Mouse (Mus musculus) embryonic fibroblast, embryonic 13.5 days (primary cell): ENCODE measurements around the gene Pbx4. TPM values are rescaled to one million over a fixed set of nuclear protein-coding genes. Genes with fewer than 3 reads are reported as not detected.

ENCODE experiments used
- H3K27ac ChIP-seq: 2 replicates; pipeline ENCODE4 v1.5.1; 2012; ENCODE audit warnings: low read length, control low read depth, inconsistent platforms; ENCODE audit not compliant: insufficient read depth
- H3K4me1 ChIP-seq: 2 replicates; pipeline ENCODE4 v1.6.1; 2011; ENCODE audit warnings: low read length; ENCODE audit not compliant: control insufficient read depth, insufficient read depth
- H3K4me3 ChIP-seq: 2 replicates; pipeline ENCODE4 v1.5.1; 2011; ENCODE audit warnings: mild to moderate bottlenecking, control low read depth, low read length; ENCODE audit not compliant: insufficient read depth
- CTCF ChIP-seq: IDR thresholded peaks from 2 replicates; pipeline ENCODE4 v1.5.1; 2011; ENCODE audit warnings: mild to moderate bottlenecking, control low read depth, low read length, moderate library complexity, borderline replicate concordance; ENCODE audit not compliant: insufficient read depth
- POLR2A ChIP-seq: IDR thresholded peaks from 2 replicates; pipeline ENCODE4 v1.6.1; 2011; ENCODE audit warnings: low read depth, mild to moderate bottlenecking, control low read depth, low read length, moderate library complexity
- polyA plus RNA-seq: library from polyadenylated mRNA; stranded (reverse); fragments of >200 nt; gene quantifications from 2 replicates; pipeline ENCODE4 v1.2.4, GENCODE M21; 2011; ENCODE audit warnings: low read depth; ENCODE audit not compliant: missing spikeins, insufficient read length

Gene Pbx4
- polyA plus RNA-seq, 1 experiment, result 3.6 TPM

DNA sequence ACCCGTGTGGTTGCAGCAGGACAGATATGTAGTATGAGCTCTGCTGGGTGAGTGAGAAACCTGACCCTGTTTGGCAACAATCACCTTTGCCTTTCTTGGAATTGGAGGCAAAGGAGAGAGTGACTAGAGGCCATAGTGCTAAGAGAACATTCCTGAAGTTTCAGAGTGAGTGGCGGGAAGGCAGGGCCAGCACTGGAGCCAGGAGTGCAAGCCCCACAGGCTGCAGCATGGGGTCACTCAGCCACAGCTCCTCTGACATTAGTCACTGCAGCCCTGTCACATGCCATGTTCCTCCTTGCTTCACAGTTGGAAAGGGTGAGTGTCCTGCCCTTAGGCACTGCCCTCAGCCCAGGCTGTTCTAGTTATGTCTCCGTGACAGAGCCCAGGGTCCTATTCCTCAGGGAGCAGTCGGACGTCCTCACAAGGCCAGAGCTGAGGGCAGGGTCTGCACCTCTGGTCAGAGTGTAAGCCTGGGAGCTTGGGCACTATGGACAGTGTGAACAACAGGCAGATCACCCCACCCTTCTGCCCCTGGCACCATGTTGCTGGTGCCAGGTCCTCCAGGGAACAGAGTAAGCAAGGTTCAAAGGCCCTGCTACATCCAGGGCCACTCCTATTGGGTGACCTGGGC lies 35.5 kb downstream of the Pbx4 start:
- TF ChIP-seq POLR2A (no peak), CTCF (no peak)
- no peak overlapping the region for H3K4me3 ChIP-seq
- no peaks in the 10 kb centered on the region for H3K4me1 ChIP-seq
- no peak overlapping the region for H3K27ac ChIP-seq

DNA sequence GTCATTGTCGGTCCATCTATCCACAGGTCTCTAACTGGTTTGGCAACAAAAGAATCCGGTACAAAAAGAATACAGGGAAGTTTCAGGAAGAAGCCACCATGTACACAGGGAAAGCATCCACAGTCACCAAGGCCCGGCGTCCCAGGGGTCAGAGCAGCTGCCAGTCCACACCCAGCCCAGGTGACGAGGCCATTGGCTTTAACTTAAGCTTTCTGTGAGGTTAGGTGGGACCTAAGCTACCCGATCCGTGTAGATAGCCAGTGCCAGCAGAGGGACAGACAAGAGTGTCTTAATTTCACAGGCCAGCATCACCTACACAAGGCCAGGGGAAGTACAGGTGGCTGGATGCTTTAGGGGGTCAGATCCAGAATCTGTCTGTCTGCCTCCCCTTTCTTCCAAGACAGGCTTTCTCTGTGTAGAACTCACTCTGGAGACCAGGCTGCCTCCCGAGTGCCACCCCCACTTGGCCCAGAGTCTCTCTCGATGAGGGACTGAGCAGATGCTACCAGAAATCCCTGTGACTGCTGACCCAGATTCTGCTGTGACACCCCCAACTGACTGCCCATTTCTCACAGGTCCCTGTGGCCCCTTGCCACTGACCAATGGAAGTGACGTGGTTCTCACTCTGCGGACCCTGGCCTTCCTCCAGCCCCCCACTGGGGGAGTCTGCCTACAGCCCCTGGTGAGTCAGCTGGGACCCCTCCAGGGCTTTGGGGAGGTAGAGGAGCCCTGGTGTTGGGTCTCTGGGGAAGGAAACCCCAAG lies 37.9 kb downstream of the Pbx4 start:
- no peaks in the 10 kb centered on the region for H3K4me1 ChIP-seq
- H3K27ac ChIP-seq, result no peak overlapping the region
- no peak overlapping the region for H3K4me3 ChIP-seq
- TF ChIP-seq POLR2A, result no peak
- no peak for TF ChIP-seq CTCF

DNA sequence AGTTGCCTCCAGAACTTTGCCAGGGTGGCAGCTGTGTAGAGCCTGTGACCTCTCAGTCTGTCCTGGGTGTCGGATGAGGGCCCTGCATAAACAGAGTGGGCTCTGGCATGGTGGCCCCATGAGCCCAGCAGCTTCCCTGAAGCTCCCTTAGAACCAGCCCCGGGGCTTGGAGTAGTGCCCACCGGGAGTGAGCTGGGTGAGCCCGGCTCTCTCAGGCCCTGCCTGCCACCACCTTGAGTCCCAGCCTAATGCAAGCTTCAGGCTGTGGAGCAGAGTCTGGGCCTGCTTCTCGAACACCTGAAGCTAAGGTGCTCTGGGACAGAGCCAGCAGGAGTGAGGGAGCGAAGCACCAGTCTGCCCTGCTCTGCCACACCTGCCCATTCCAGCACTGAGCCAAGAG lies 38.6 kb downstream of the Pbx4 start:
- TF ChIP-seq CTCF, result no peak
- no peak for TF ChIP-seq POLR2A
- no peak overlapping the region for H3K27ac ChIP-seq
- H3K4me1 ChIP-seq, result no peaks in the 10 kb centered on the region
- H3K4me3 ChIP-seq, result no peak overlapping the region

DNA sequence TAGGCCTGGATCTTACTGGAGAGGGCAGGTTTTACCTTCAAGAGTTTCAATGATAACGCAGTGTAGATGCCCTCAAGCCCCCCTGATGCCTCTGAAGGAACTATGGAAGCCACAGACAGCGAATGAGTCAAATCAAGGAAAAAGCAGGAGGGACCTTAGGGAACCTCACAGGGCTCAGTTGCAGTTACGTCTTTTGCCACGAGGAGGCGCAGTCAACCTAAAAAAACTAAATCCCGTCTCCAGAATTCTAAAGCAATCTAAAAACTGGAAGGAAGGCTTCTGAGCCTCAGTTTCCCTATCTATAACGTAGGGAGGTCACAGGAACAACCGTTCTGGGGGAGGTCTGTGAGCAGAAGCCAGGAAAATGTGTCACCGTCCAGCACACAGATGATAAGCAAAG lies 41.9 kb downstream of the Pbx4 start:
- H3K4me1 ChIP-seq, result no peaks in the 10 kb centered on the region
- no peak overlapping the region for H3K4me3 ChIP-seq
- no peak overlapping the region for H3K27ac ChIP-seq
- TF ChIP-seq POLR2A (no peak), CTCF (peak; percentile 59; the same call in 1 of the 2 replicates)

DNA sequence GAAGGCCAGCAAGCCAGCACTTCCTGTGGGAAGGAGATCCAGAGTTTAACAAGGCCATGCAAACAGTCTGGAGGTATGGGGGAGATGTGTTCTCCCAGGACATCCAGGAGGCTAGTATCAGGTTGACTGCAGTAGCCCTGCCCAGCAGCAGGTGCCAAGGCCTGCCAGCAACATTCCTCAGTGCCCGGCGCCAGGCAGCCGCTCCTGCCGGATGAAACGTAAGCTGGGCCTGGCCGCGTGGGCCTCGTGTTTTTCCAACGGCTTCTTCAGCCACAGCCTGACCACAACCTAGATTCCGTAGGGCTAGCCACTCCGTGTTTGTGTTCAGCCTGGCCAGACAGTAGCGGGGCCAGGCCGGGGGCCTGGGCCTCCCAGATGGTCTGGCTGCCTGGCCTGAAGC lies 42.4 kb downstream of the Pbx4 start:
- Histone ChIP-seq H3K27ac (no peak overlapping the region), H3K4me3 (no peak overlapping the region), H3K4me1 (no peaks in the 10 kb centered on the region)
- TF ChIP-seq POLR2A, result no peak
- TF ChIP-seq CTCF, result no peak

DNA sequence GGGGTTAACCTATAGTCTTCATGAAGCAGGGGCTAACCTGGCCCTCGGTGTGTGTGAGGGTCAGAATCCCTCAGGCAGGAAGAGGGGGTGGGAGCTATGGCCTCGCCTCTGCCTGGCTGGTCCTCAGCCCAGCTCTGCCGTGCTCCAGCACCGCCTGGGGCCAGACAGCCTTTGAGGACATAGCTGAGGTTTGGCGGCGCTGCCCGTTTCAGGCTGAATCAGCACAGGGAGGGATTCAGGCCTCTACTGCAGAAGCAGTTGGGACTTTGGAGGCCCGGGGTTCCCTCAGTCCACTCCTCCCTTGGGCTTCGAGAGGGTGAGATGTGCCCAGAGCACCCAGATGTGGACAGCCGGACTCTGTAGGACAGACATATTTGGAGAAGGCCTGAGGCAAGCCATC lies 43.8 kb downstream of the Pbx4 start:
- H3K4me1 ChIP-seq, result no peaks in the 10 kb centered on the region
- TF ChIP-seq POLR2A, result no peak
- no peak for TF ChIP-seq CTCF
- H3K27ac ChIP-seq, result no peak overlapping the region
- no peak overlapping the region for H3K4me3 ChIP-seq

DNA sequence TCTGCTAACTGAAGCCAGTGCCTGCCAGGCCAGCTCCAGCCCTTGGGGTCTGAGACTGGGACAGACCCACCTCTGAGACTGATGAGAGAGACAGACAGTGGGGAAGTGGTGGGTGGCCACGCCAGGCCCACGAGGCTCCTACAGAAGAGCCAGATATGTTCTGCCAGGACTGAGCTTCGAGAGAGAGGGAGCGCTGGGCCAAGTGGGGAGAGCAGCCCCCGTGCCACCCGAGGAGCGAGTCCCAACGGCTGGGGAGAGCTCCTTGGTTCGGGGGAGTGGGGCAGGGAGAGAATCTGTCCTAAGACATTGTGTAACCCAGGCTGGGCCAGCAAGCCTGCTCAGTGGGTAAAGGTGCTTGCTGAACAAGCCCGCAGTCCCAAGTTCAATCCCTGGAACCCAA lies 44.7 kb downstream of the Pbx4 start:
- no peak overlapping the region for H3K27ac ChIP-seq
- no peak overlapping the region for H3K4me3 ChIP-seq
- H3K4me1 ChIP-seq, result no peaks in the 10 kb centered on the region
- TF ChIP-seq CTCF, result no peak
- no peak for TF ChIP-seq POLR2A

DNA sequence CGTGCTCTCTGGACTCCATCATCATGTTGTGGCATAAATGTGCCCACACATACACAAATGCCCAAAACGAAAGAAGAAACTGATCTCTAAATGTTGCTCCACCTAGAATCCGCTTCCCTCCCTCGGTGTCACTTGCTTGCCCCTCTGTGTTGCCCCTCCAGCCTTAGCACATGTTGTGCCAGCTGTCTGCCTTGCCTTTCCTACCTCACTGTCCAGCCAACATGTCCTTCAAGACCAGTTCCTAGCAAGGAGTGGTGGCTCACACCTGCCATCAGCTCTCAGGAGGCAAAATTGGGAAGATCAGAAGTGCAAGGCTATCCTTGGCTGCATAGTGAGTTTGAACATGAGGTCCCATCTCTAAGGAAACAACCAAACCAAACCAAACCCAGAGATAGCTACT lies 45.1 kb downstream of the Pbx4 start:
- Histone ChIP-seq H3K4me1 (no peaks in the 10 kb centered on the region), H3K4me3 (no peak overlapping the region), H3K27ac (no peak overlapping the region)
- TF ChIP-seq POLR2A (no peak), CTCF (no peak)

DNA sequence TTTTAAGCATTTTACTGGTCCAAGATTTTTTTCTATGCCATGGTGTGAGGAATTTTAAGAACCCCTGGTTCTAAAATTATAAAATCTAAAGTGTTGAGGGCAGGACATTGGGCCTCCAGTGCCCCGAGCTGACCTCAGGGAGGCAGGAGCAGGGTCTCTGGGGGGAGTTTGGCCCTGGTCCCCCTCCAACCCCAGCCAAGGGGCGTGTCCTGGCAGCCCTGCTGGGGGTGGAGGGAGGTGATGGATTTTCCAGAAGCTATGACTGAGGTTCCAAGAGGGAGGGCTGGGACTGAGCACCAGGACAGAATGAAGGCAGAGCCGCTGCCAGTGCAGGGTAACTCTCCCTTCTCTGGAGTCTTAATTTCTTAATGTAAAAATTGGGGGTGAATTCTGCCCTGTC lies 45.7 kb downstream of the Pbx4 start:
- no peak for TF ChIP-seq CTCF
- no peak for TF ChIP-seq POLR2A
- Histone ChIP-seq H3K4me1 (no peaks in the 10 kb centered on the region), H3K27ac (no peak overlapping the region), H3K4me3 (no peak overlapping the region)

DNA sequence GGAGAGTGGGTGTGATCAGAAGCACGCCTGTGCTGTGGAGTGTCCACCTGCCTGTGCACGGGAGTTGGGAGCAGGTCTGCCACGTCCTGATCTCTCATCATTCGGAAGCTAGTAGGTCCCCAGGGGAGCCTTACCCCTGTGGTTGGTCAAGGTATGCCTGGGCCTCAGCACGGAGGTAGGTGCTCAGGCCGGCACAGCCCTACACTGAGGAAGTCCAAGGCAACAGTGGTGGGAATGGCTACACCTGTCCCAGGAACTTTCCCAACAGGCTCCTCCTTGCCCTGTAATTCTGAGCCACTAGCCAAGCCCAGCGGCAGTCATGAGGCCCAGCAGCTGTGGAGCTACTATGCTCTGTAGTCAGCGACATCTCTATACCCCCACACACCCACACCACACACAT lies 47.4 kb downstream of the Pbx4 start:
- no peak overlapping the region for H3K27ac ChIP-seq
- no peak overlapping the region for H3K4me3 ChIP-seq
- TF ChIP-seq CTCF (no peak), POLR2A (no peak)
- no peaks in the 10 kb centered on the region for H3K4me1 ChIP-seq

DNA sequence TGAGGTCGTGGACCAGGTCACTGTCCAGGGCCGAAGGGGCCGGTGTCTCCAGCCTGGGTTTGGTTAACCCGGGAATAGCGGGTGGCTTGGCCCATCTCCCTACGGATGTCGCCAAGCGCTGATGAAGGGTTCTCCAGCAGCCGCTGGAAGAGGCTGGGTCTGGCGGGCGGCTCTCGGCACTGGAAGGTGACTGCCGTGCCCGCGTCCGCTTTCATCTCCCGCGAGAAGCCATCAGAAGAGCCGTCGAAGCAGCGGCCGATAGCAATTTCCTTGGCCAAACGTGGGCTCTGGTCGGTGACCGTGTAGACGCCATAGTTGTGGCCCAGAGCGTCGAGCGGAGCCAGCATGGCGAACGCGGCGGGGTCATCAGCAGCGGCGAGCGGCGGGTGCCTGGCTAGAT lies 48.5 kb downstream of the Pbx4 start:
- H3K27ac ChIP-seq, result no peak overlapping the region
- H3K4me3 ChIP-seq, result no peak overlapping the region
- TF ChIP-seq POLR2A (no peak), CTCF (no peak)
- no peaks in the 10 kb centered on the region for H3K4me1 ChIP-seq
